Mouse (Mus musculus): ENCODE data around the gene Socs3. TPM values are rescaled to one million over a fixed set of nuclear protein-coding genes. Genes with fewer than 3 reads are reported as not detected.

Socs3 gene
- polyA plus RNA-seq, 1 experiment from 2014 or later: 2.0 TPM

- Histone ChIP-seq H3K9ac (ENCODE audit: low read length) (no peak overlapping the region), H3K27me3 (ENCODE audit: control insufficient read depth, insufficient read depth, low read length) (peaks cover 18% of the 10 kb centered on the region), H3K27ac (replicated peaks in 1 of 2; ENCODE audit: control insufficient read depth in 1 of 2, insufficient read depth in 1 of 2, low read depth in 2 of 2, low read length in 2 of 2) (no peak overlapping the region), H3K4me1 (ENCODE audit: control insufficient read depth in 2 of 2, insufficient read depth in 2 of 2, low read length in 2 of 2) (peaks cover 25 to 43% of the 10 kb centered on the region in 2 experiments), H3K4me3 (ENCODE audit: control insufficient read depth in 1 of 2, insufficient read depth in 1 of 2, low read depth in 1 of 2, low read length in 2 of 2) (no peak overlapping the region), H3K36me3 (ENCODE audit: control insufficient read depth, insufficient read depth, low read length) (peaks cover 5% of the 10 kb centered on the region; the same call in 1 of the 2 replicates), H3K4me2 (ENCODE audit: low read length) (no peak overlapping the region), H3K9me3 (ENCODE audit: control insufficient read depth, low read length) (no peaks in the 10 kb centered on the region)
- WGBS: 74% methylated on average over 6 of the region's 6 CpGs
- ATAC-seq (ENCODE audit: insufficient number of reproducible peaks, insufficient read depth, low FRiP score, low read depth): no peak
Observed at GRCm38 (mm10) chr11:117971100-117971499, 1.3 kb upstream of the Socs3 start.

- peak; percentile 90 for ATAC-seq (ENCODE audit: insufficient number of reproducible peaks, insufficient read depth, low FRiP score, low read depth)
- H3K36me3 ChIP-seq (ENCODE audit: control insufficient read depth, insufficient read depth, low read length): peaks cover 5% of the 10 kb centered on the region; the same call in 1 of the 2 replicates
Observed at GRCm38 (mm10) chr11:117969100-117969944, 525 bp downstream of the Socs3 start.

GRCm38 (mm10) chr11:117968716-117969099 is 1.1 kb downstream of the Socs3 start:
- Histone ChIP-seq H3K27me3 (ENCODE audit: control insufficient read depth, insufficient read depth, low read length) (peaks cover 19% of the 10 kb centered on the region), H3K36me3 (ENCODE audit: control insufficient read depth, insufficient read depth, low read length) (peaks cover 5% of the 10 kb centered on the region; the same call in 1 of the 2 replicates), H3K9me3 (ENCODE audit: control insufficient read depth, low read length) (no peaks in the 10 kb centered on the region), H3K4me3 (ENCODE audit: control insufficient read depth in 1 of 2, insufficient read depth in 1 of 2, low read depth in 1 of 2, low read length in 2 of 2) (peak overlapping the region; percentile 75 to 76), H3K27ac (replicated peaks in 1 of 2; ENCODE audit: control insufficient read depth in 1 of 2, insufficient read depth in 1 of 2, low read depth in 2 of 2, low read length in 2 of 2) (peak overlapping the region; percentile 86 to 87), H3K4me2 (ENCODE audit: low read length) (peak overlapping the region; percentile 97), H3K4me1 (ENCODE audit: control insufficient read depth in 2 of 2, insufficient read depth in 2 of 2, low read length in 2 of 2) (peaks cover 23 to 41% of the 10 kb centered on the region in 2 experiments), H3K9ac (ENCODE audit: low read length) (peak overlapping the region; percentile 84)
- WGBS: under 1% methylated on average over 31 of the region's 34 CpGs
- ATAC-seq (ENCODE audit: insufficient number of reproducible peaks, insufficient read depth, low FRiP score, low read depth): peak; percentile 41

More at GRCm38 (mm10) chr11:117969100-117969944, 525 bp downstream of the Socs3 start:
- Histone ChIP-seq H3K9ac (ENCODE audit: low read length) (peak overlapping the region; percentile 84), H3K27me3 (ENCODE audit: control insufficient read depth, insufficient read depth, low read length) (peaks cover 19% of the 10 kb centered on the region), H3K27ac (replicated peaks in 1 of 2; ENCODE audit: control insufficient read depth in 1 of 2, insufficient read depth in 1 of 2, low read depth in 2 of 2, low read length in 2 of 2) (peak overlapping the region; percentile 86 to 87), H3K4me1 (ENCODE audit: control insufficient read depth in 2 of 2, insufficient read depth in 2 of 2, low read length in 2 of 2) (peaks cover 22 to 39% of the 10 kb centered on the region in 2 experiments), H3K4me2 (ENCODE audit: low read length) (peak overlapping the region; percentile 97), H3K9me3 (ENCODE audit: control insufficient read depth, low read length) (no peaks in the 10 kb centered on the region), H3K4me3 (ENCODE audit: control insufficient read depth in 1 of 2, insufficient read depth in 1 of 2, low read depth in 1 of 2, low read length in 2 of 2) (peak overlapping the region; percentile 75 to 76)
- WGBS: under 1% methylated on average over 59 of the region's 65 CpGs

- H3K36me3 ChIP-seq (ENCODE audit: control insufficient read depth, insufficient read depth, low read length): peaks cover 5% of the 10 kb centered on the region; the same call in 1 of the 2 replicates
- H3K4me1 ChIP-seq (ENCODE audit: control insufficient read depth in 2 of 2, insufficient read depth in 2 of 2, low read length in 2 of 2): peaks cover 25 to 44% of the 10 kb centered on the region in 2 experiments
Observed at GRCm38 (mm10) chr11:117968016-117968671, 1.7 kb downstream of the Socs3 start.

GRCm38 (mm10) chr11:117967249-117968015 is 2.4 kb downstream of the Socs3 start:
- Histone ChIP-seq H3K4me1 (ENCODE audit: control insufficient read depth in 2 of 2, insufficient read depth in 2 of 2, low read length in 2 of 2) (peaks cover 31 to 51% of the 10 kb centered on the region in 2 experiments), H3K27ac (replicated peaks in 1 of 2; ENCODE audit: control insufficient read depth in 1 of 2, insufficient read depth in 1 of 2, low read depth in 2 of 2, low read length in 2 of 2) (no peak overlapping the region), H3K36me3 (ENCODE audit: control insufficient read depth, insufficient read depth, low read length) (peaks cover 5% of the 10 kb centered on the region; the same call in 1 of the 2 replicates), H3K4me3 (ENCODE audit: control insufficient read depth in 1 of 2, insufficient read depth in 1 of 2, low read depth in 1 of 2, low read length in 2 of 2) (peak overlapping the region; percentile 75 to 76), H3K27me3 (ENCODE audit: control insufficient read depth, insufficient read depth, low read length) (peaks cover 19% of the 10 kb centered on the region), H3K9me3 (ENCODE audit: control insufficient read depth, low read length) (no peaks in the 10 kb centered on the region), H3K4me2 (ENCODE audit: low read length) (peak overlapping the region; percentile 97), H3K9ac (ENCODE audit: low read length) (peak overlapping the region; percentile 84)
- no peak for ATAC-seq (ENCODE audit: insufficient number of reproducible peaks, insufficient read depth, low FRiP score, low read depth)
- 17% methylated on average over 34 of the region's 34 CpGs for WGBS

More at GRCm38 (mm10) chr11:117968016-117968671, 1.7 kb downstream of the Socs3 start:
- Histone ChIP-seq H3K27ac (replicated peaks in 1 of 2; ENCODE audit: control insufficient read depth in 1 of 2, insufficient read depth in 1 of 2, low read depth in 2 of 2, low read length in 2 of 2) (peak overlapping the region; percentile 86 to 87; a peak in 3 of 4 replicates), H3K27me3 (ENCODE audit: control insufficient read depth, insufficient read depth, low read length) (peaks cover 19% of the 10 kb centered on the region), H3K4me3 (ENCODE audit: control insufficient read depth in 1 of 2, insufficient read depth in 1 of 2, low read depth in 1 of 2, low read length in 2 of 2) (peak overlapping the region; percentile 75 to 76), H3K4me2 (ENCODE audit: low read length) (peak overlapping the region; percentile 97), H3K9me3 (ENCODE audit: control insufficient read depth, low read length) (no peaks in the 10 kb centered on the region), H3K9ac (ENCODE audit: low read length) (peak overlapping the region; percentile 84)
- WGBS: under 1% methylated on average over 64 of the region's 64 CpGs
- no peak for ATAC-seq (ENCODE audit: insufficient number of reproducible peaks, insufficient read depth, low FRiP score, low read depth)

GRCm38 (mm10) chr11:117966506-117967100 is 3.2 kb downstream of the Socs3 start:
- peaks cover 19% of the 10 kb centered on the region for H3K27me3 ChIP-seq (ENCODE audit: control insufficient read depth, insufficient read depth, low read length)
- H3K9ac ChIP-seq (ENCODE audit: low read length): no peak overlapping the region
- no peaks in the 10 kb centered on the region for H3K9me3 ChIP-seq (ENCODE audit: control insufficient read depth, low read length)
- peak overlapping the region; percentile 97 for H3K4me2 ChIP-seq (ENCODE audit: low read length)
- ATAC-seq (ENCODE audit: insufficient number of reproducible peaks, insufficient read depth, low FRiP score, low read depth): no peak
- H3K4me3 ChIP-seq (ENCODE audit: control insufficient read depth in 1 of 2, insufficient read depth in 1 of 2, low read depth in 1 of 2, low read length in 2 of 2): peak overlapping the region in 1 of 2 experiments; percentile 76; a peak in 2 of 4 replicates
- H3K27ac ChIP-seq (replicated peaks in 1 of 2; ENCODE audit: control insufficient read depth in 1 of 2, insufficient read depth in 1 of 2, low read depth in 2 of 2, low read length in 2 of 2): no peak overlapping the region
- H3K36me3 ChIP-seq (ENCODE audit: control insufficient read depth, insufficient read depth, low read length): peaks cover 5% of the 10 kb centered on the region; the same call in 1 of the 2 replicates
- whole genome bisulfite sequencing: 69% methylated on average over 7 of the region's 7 CpGs
- H3K4me1 ChIP-seq (ENCODE audit: control insufficient read depth in 2 of 2, insufficient read depth in 2 of 2, low read length in 2 of 2): peaks cover 38 to 58% of the 10 kb centered on the region in 2 experiments

Measured in heart, embryonic 14.5 days (tissue).